Mouse (Mus musculus) monocyte, adult 5-6 weeks (primary cell): Measurements from ENCODE around the gene Ralgps2. TPM values are rescaled to one million over a fixed set of nuclear protein-coding genes. Genes with fewer than 3 reads are reported as not detected.

ENCODE experiments used
- ATAC-seq: fragments of 153-309, 156-312 bp; replicated peaks from 2 replicates; pipeline ENCODE4 v1.8.0; 2017; ENCODE audit warnings: mild to moderate bottlenecking; ENCODE audit not compliant: low TSS enrichment, insufficient number of reproducible peaks, severe bottlenecking, poor library complexity, low FRiP score
- total RNA-seq: library from RNA; stranded (forward); fragments of 200-1000, 200-491, 200-594 nt; gene quantifications from 3 replicates; pipeline ENCODE4 v1.2.3, GENCODE M21; 2017

Gene Ralgps2
- total RNA-seq, 1 experiment from 2014 or later = 65.5 TPM

- no peak for ATAC-seq
Measured at GRCm38 (mm10) chr1:156959004-156959403, 19.6 kb upstream of the Ralgps2 start.

- no peak for ATAC-seq
Measured at GRCm38 (mm10) chr1:156957360-156957759, 17.9 kb upstream of the Ralgps2 start.

GRCm38 (mm10) chr1:156955926-156956760 is 16.7 kb upstream of the Ralgps2 start:
- ATAC-seq = peak; percentile 70

- no peak for ATAC-seq
Measured at GRCm38 (mm10) chr1:156954216-156954615, 14.8 kb upstream of the Ralgps2 start.

- ATAC-seq = no peak
Measured at GRCm38 (mm10) chr1:156950354-156950753, 10.9 kb upstream of the Ralgps2 start.

- ATAC-seq = no peak
Measured at GRCm38 (mm10) chr1:156940584-156940983, 1.2 kb upstream of the Ralgps2 start.

- no peak for ATAC-seq
Measured at GRCm38 (mm10) chr1:156940142-156940522, 706 bp upstream of the Ralgps2 start.

- ATAC-seq = peak; percentile 72; the same call in 1 of the 2 replicates
Measured at GRCm38 (mm10) chr1:156938705-156939242, 652 bp downstream of the Ralgps2 start.

GRCm38 (mm10) chr1:156937436-156937835 is 2.0 kb downstream of the Ralgps2 start:
- ATAC-seq = no peak

- no peak for ATAC-seq
Measured at GRCm38 (mm10) chr1:156933712-156934111, 5.7 kb downstream of the Ralgps2 start.

GRCm38 (mm10) chr1:156932036-156932774 is 7.2 kb downstream of the Ralgps2 start:
- no peak for ATAC-seq

- no peak for ATAC-seq
Measured at GRCm38 (mm10) chr1:156931106-156931870, 8.1 kb downstream of the Ralgps2 start.

GRCm38 (mm10) chr1:156930263-156930662 is 9.2 kb downstream of the Ralgps2 start:
- ATAC-seq = no peak

- no peak for ATAC-seq
Measured at GRCm38 (mm10) chr1:156928255-156928654, 11.2 kb downstream of the Ralgps2 start.

- no peak for ATAC-seq
Measured at GRCm38 (mm10) chr1:156923511-156923910, 15.9 kb downstream of the Ralgps2 start.

- no peak for ATAC-seq
Measured at GRCm38 (mm10) chr1:156922921-156923320, 16.5 kb downstream of the Ralgps2 start.

- ATAC-seq = peak; percentile 87
Measured at GRCm38 (mm10) chr1:156921290-156921994, 18.0 kb downstream of the Ralgps2 start.

GRCm38 (mm10) chr1:156917460-156917859 is 22.0 kb downstream of the Ralgps2 start:
- peak; percentile 54; the same call in 1 of the 2 replicates for ATAC-seq
